Mouse (Mus musculus): ENCODE measurements around the gene Ube2k. TPM values are rescaled to one million over a fixed set of nuclear protein-coding genes. Genes with fewer than 3 reads are reported as not detected.
"Not testable (repeated sequence)": the region's sequence is repeated elsewhere in the genome, so short reads cannot be mapped to it uniquely, and the experiment has no call there.

Gene Ube2k
- polyA plus RNA-seq, 1 experiment from 2014 or later, result 197 TPM

DNA sequence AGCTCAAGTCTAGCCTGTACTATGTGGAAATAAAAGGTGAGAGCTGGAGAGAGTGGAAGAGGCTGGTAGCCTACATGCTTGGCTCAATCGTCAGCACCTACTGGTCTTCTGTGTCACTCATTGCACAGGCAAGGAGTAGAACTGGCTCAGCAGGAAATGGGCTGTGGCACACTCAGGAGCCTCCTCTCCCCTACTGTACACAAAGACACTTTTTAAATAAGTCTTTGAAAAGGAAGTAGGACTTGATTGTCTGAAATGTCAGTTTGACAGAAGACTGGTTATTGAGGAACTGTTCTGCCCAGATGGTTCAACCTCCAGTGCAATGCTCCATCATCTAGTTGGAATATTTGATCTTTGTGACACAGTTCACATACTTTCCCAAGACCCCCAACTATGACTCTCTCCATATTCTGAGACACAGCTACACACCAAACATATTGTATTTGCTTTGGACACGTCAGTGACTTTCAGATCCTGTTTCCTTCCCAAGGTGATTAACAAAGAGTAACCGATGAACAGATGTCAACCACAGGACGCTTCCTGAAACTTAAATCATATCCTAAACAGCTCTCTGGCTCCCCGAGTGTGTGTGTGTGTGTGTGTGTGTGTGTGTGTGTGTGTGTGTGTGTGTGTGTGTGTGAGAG, 22.3 kb upstream of the Ube2k start:
- no peaks in the 10 kb centered on the region for H3K36me3 ChIP-seq
- WGBS, result 78% methylated on average over 5 of the region's 5 CpGs
- no peak overlapping the region for H3K9ac ChIP-seq (replicated peaks)
- no peaks in the 10 kb centered on the region for H3K27me3 ChIP-seq
- ATAC-seq, result no peak
- no peaks in the 10 kb centered on the region for H3K4me1 ChIP-seq (replicated peaks)
- H3K4me2 ChIP-seq (replicated peaks), result no peak overlapping the region
- H3K4me3 ChIP-seq (replicated peaks), result no peak overlapping the region
- no peak overlapping the region for H3K27ac ChIP-seq
- H3K9me3 ChIP-seq, result no peaks in the 10 kb centered on the region

DNA sequence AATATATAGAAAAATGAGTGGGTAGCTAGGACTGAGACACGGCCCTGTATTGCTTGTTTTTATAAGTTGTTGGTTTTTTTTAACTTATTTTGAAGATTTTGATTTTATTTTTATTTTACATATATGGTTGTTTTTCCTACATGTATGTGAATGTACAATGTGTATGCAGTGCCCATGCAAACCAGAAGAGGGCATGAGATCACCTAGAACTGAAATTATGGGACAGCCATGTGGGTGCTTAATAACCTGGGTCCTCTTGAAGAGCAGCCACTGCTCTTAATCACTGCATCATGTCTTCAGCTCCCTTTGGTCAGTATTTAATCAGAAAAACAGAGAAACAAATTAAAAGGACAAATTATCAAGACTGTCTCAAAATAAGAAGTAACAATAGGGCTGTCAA, 15.2 kb upstream of the Ube2k start:
- H3K4me1 ChIP-seq (replicated peaks), result peaks cover 7% of the 10 kb centered on the region
- H3K4me3 ChIP-seq (replicated peaks), result no peak overlapping the region
- no peak for ATAC-seq
- no peak overlapping the region for H3K9ac ChIP-seq (replicated peaks)
- no peaks in the 10 kb centered on the region for H3K9me3 ChIP-seq
- H3K36me3 ChIP-seq, result no peaks in the 10 kb centered on the region
- no peaks in the 10 kb centered on the region for H3K27me3 ChIP-seq
- 86% methylated on average over 1 of the region's 1 CpGs for WGBS
- no peak overlapping the region for H3K4me2 ChIP-seq (replicated peaks)
- H3K27ac ChIP-seq, result no peak overlapping the region

DNA sequence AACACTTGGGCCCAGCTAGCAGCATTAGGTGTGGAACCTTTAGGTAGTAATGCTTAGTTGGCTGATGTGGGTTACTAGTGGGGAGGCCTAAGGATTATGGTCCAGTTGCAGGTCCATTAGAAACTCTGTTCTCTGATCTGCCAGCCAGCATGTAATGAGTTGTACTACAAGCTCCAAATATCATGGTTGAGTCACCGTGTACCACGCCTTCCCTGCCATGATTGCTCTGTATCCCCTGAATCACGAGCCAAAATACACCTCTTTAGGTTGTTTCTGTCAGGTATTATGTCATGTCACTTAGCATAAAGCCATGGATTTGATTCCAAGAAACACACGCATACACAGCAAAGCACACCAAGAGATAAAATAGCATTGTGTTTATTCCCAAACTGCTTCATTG, 12.2 kb upstream of the Ube2k start:
- no peak overlapping the region for H3K4me2 ChIP-seq (replicated peaks)
- H3K9me3 ChIP-seq, result no peaks in the 10 kb centered on the region
- no peak overlapping the region for H3K9ac ChIP-seq (replicated peaks)
- H3K36me3 ChIP-seq, result no peaks in the 10 kb centered on the region
- no peak for ATAC-seq
- no peak overlapping the region for H3K4me3 ChIP-seq (replicated peaks)
- WGBS, result 56% methylated on average over 4 of the region's 4 CpGs
- H3K27me3 ChIP-seq, result no peaks in the 10 kb centered on the region
- H3K4me1 ChIP-seq (replicated peaks), result peaks cover 7% of the 10 kb centered on the region
- no peak overlapping the region for H3K27ac ChIP-seq

DNA sequence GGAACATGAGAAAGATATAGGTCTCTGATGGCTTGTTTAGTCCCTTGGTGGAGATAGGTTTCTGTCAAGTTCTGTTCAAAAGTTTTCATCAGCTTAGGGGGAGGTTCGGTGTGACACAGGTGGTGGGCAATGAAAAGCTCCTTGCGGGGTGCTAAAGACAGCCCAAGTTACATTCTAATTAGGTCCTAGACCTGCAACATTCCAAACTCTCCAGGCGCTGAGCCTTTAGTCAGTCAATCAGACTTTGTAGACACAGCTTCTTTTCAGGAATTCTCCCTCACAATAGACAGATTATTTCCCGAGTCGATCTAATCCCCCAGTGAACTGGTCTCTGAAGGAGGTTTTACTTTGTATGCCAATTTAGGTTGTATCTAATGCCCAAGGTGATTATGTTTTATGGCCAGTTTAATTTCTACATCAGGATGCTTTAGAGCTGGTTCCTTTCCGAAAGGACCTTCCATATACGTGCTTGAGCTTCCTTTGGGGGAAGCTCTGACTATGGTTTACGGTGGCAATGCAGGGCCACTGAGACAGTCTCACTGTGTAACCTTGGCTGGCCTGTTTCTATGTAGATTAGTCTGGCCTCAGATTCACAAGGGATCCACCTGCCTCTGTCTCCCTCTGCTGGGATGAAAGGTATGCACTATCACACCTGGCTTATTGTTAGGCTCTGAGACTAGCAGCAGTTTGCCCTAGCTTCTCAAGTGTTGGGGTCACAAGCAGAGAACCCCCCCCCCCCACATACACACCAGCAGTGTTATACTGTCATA, 11.2 kb upstream of the Ube2k start:
- no peak overlapping the region for H3K4me3 ChIP-seq (replicated peaks)
- no peak overlapping the region for H3K9ac ChIP-seq (replicated peaks)
- no peak overlapping the region for H3K4me2 ChIP-seq (replicated peaks)
- no peak for ATAC-seq
- H3K27me3 ChIP-seq, result no peaks in the 10 kb centered on the region
- no peaks in the 10 kb centered on the region for H3K36me3 ChIP-seq
- WGBS, result 0% methylated on average over 8 of the region's 8 CpGs
- H3K9me3 ChIP-seq, result no peaks in the 10 kb centered on the region
- peaks cover 7% of the 10 kb centered on the region for H3K4me1 ChIP-seq (replicated peaks)
- H3K27ac ChIP-seq, result no peak overlapping the region

DNA sequence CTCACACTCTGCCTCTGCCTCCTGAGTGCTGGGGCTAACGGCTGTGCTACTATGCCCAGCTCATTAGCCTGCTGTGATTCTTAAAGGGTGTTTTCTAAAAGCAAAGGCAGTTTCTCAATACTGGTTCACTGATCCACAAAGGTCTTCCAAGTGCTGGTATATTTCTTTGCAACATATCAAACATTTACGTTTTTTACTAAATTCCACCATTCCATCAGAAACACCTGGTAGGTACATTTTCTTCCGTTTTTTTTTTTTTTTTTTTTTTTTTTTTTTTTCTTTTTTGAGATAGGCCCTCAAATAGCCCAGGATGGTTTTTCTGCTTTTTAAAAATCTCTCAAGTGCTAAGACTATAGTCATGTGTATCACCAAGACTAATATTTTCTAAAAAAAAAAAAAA, 5.8 kb upstream of the Ube2k start:
- no peaks in the 10 kb centered on the region for H3K36me3 ChIP-seq
- H3K9ac ChIP-seq (replicated peaks), result no peak overlapping the region
- no peaks in the 10 kb centered on the region for H3K27me3 ChIP-seq
- WGBS, result 70% methylated on average over 3 of the region's 3 CpGs
- ATAC-seq, result no peak
- no peak overlapping the region for H3K27ac ChIP-seq
- H3K4me3 ChIP-seq (replicated peaks), result no peak overlapping the region
- no peak overlapping the region for H3K4me2 ChIP-seq (replicated peaks)
- peaks cover 3% of the 10 kb centered on the region; the same call in 1 of the 2 replicates for H3K4me1 ChIP-seq (replicated peaks)
- no peaks in the 10 kb centered on the region for H3K9me3 ChIP-seq

DNA sequence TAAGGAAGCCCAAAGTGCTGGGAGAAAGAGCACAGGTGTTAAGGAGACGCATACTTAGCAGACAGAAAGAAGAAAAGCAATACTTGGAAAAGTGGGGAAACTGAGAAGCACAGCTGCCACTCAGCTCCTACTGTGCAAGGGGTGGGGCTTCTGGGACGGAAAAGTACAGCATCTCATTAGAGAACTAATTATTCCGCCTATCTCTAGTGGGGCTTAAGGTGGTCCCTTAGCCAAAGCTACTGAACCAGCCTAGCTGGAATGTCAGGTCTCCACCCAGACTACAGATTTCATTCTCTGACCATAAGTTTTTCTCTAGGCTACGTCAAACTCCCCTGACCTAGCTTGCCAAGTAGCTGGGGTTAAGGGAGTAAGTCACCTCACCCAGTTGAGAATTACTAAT, 2.5 kb upstream of the Ube2k start:
- H3K4me2 ChIP-seq (replicated peaks), result no peak overlapping the region
- no peak overlapping the region for H3K27ac ChIP-seq
- WGBS, result 70% methylated on average over 4 of the region's 4 CpGs
- ATAC-seq, result no peak
- no peaks in the 10 kb centered on the region for H3K9me3 ChIP-seq
- H3K36me3 ChIP-seq, result no peaks in the 10 kb centered on the region
- peaks cover 18% of the 10 kb centered on the region for H3K4me1 ChIP-seq (replicated peaks)
- no peaks in the 10 kb centered on the region for H3K27me3 ChIP-seq
- no peak overlapping the region for H3K4me3 ChIP-seq (replicated peaks)
- no peak overlapping the region for H3K9ac ChIP-seq (replicated peaks)

DNA sequence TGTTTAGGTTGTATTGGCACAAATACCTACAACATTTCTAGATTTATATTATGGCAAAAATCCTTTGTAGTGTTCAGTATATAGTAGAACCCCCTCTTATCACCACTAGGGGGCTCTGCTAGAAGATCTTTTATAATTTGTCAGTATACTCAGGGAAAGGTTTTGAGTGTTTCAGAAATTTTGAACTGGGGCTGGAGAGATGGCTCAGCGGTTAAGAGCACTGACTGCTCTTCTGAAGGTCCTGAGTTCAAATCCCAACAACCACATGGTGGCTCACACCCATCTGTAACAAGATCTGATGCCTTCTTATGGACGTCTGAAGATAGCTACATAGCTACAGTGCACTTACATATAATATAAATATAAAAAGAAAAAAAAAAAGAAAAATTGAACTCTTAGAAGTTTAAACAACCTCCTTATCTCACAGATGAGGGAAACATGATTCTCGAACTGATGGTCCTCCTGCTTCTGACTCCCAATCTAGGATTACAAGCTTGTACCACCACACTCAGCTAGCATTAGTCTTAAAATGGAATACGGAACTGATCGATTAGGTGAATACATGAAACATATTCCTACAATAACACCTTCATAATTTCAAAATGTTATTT, 1.5 kb upstream of the Ube2k start:
- Histone ChIP-seq H3K4me1 (replicated peaks) (peaks cover 20% of the 10 kb centered on the region), H3K27me3 (no peaks in the 10 kb centered on the region), H3K36me3 (no peaks in the 10 kb centered on the region), H3K4me3 (replicated peaks) (no peak overlapping the region), H3K27ac (no peak overlapping the region), H3K9ac (replicated peaks) (no peak overlapping the region), H3K9me3 (no peaks in the 10 kb centered on the region), H3K4me2 (replicated peaks) (no peak overlapping the region)
- 75% methylated on average over 5 of the region's 5 CpGs for WGBS
- no peak for ATAC-seq

DNA sequence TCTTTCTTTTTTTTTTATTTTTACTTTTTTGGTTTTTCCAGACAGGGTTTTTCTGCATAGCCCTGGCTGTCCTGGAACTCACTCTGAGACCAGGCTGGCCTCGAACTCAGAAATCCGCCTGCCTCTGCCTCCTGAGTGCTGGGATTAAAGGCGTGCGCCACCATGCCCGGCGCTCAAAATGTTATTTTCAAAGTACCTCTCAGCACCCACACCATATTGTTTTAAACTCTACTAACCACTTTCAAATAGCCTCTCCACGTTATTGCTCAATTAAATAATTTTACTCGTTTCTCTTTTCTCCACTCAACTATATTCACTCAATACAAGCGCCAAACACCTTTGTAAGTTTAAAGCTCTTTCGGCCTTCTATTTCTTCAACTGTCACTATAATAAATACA, 966 bp upstream of the Ube2k start:
- not testable (repeated sequence) for H3K27me3 ChIP-seq, H3K36me3 ChIP-seq, H3K9me3 ChIP-seq, ATAC-seq
- 86% methylated on average over 10 of the region's 10 CpGs for WGBS
- Histone ChIP-seq H3K4me3 (replicated peaks) (peak overlapping the region; percentile 93), H3K4me2 (replicated peaks) (peak overlapping the region; percentile 70), H3K4me1 (replicated peaks) (peaks cover 20% of the 10 kb centered on the region), H3K9ac (replicated peaks) (peak overlapping the region; percentile 95), H3K27ac (peak overlapping the region; percentile 99)

DNA sequence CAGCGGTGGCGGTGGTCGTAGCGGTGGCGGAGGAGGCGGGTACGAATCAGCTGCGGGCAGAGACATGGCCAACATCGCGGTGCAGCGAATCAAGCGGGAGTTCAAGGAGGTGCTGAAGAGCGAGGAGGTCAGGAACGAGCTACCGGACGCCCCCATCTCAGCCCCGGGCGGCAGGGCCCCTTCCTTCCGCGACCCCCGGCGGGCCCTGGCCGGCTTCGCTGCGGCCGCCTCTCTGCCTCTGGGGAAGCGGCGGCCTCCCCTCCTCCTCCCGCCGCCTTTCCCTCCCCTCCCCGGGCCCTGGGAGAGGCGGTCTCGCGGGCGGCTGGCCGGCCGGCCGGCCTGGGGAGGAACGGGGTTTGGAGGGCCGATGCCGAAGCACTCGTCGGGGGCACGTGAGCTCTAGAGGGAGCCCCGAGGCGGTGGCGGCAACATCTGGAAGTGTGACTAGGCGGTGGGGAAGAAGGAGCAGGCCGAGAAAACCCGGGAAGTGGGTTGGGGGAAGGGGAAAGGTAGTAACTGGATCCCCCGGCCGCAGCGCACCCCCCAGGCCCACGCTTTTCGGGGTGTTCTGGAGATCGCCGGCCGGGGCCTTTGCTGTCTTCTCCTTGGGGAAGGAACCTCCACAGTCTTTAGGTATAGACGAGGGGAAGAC, 513 bp downstream of the Ube2k start:
- Histone ChIP-seq H3K27ac (peak overlapping the region; percentile 99), H3K9me3 (no peaks in the 10 kb centered on the region), H3K4me1 (replicated peaks) (peaks cover 23% of the 10 kb centered on the region), H3K27me3 (no peaks in the 10 kb centered on the region), H3K36me3 (no peaks in the 10 kb centered on the region), H3K4me2 (replicated peaks) (peak overlapping the region; percentile 70), H3K9ac (replicated peaks) (peak overlapping the region; percentile 95), H3K4me3 (replicated peaks) (peak overlapping the region; percentile 93)
- under 1% methylated on average over 49 of the region's 59 CpGs for WGBS
- peak; percentile 77 for ATAC-seq

DNA sequence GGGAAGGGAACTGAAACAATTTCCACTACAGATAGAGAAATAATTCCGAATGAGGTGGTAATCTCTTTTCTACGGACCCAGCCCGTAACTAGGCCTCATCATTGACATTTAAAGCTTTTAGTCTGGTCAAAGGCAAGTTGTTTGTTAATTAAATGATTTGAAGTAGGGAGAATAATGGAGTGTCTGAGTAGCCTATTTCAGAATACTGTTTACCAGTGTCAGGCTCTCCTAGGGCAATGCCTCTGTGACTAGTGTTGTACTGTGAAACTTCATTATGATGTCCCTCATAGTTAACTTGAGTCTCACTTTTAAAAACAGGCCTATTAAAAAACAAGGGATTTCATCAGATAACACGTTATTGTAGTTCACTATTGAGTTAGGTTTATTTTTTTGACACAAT, 1.1 kb downstream of the Ube2k start:
- Histone ChIP-seq H3K4me1 (replicated peaks) (peaks cover 24% of the 10 kb centered on the region), H3K27me3 (no peaks in the 10 kb centered on the region), H3K27ac (peak overlapping the region; percentile 99), H3K4me3 (replicated peaks) (peak overlapping the region; percentile 93), H3K36me3 (no peaks in the 10 kb centered on the region), H3K9ac (replicated peaks) (peak overlapping the region; percentile 95), H3K9me3 (no peaks in the 10 kb centered on the region), H3K4me2 (replicated peaks) (peak overlapping the region; percentile 70)
- 1% methylated on average over 4 of the region's 4 CpGs for WGBS
- ATAC-seq, result no peak

DNA sequence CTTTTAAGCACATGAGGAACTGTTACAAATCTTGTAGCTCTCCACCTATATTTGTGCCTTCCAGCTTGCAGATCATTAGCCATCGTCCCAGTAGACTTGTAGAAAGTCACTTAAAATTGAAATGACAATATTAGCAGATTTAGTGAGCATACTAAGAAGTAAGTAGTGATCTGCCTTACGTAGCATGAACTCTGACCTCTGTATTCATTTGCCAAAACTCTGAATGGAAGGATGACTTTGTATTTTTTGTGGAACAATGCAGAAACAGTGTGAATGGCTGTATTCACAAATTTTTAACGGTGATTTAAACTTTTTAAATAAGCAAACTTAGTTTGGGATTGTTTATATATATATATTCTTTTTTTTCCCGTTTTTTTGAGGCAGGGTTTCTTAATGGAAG, 1.8 kb downstream of the Ube2k start:
- peak overlapping the region; percentile 53 for H3K4me2 ChIP-seq (replicated peaks)
- H3K27ac ChIP-seq, result no peak overlapping the region
- H3K36me3 ChIP-seq, result no peaks in the 10 kb centered on the region
- H3K9ac ChIP-seq (replicated peaks), result no peak overlapping the region
- WGBS, result 20% methylated on average over 4 of the region's 4 CpGs
- H3K27me3 ChIP-seq, result no peaks in the 10 kb centered on the region
- no peak for ATAC-seq
- peak overlapping the region; percentile 29 for H3K4me3 ChIP-seq (replicated peaks)
- H3K9me3 ChIP-seq, result no peaks in the 10 kb centered on the region
- H3K4me1 ChIP-seq (replicated peaks), result peaks cover 24% of the 10 kb centered on the region

DNA sequence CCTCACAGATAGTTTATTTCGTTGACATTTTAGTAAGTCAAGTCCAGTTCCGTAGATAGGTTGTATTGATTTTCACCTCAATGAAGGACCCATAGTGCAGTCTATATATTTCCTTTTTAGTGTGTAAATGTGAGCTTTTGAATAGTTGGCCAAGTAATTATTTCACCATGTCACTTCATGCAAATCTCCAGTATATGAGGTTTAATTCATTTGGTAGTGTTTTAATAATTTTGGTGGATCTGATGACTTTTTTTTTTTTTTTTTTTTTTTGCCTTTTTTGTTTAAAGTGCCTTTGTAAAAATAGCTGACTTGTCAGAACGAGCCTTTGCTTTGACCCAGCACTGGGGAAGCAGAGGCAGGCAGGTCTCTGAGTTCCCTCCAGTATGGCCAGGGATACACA, 2.8 kb downstream of the Ube2k start:
- no peak for ATAC-seq
- H3K4me2 ChIP-seq (replicated peaks), result no peak overlapping the region
- no peak overlapping the region for H3K9ac ChIP-seq (replicated peaks)
- H3K36me3 ChIP-seq, result no peaks in the 10 kb centered on the region
- no peak overlapping the region for H3K4me3 ChIP-seq (replicated peaks)
- 95% methylated on average over 3 of the region's 3 CpGs for WGBS
- H3K27ac ChIP-seq, result no peak overlapping the region
- H3K4me1 ChIP-seq (replicated peaks), result peaks cover 24% of the 10 kb centered on the region
- no peaks in the 10 kb centered on the region for H3K9me3 ChIP-seq
- no peaks in the 10 kb centered on the region for H3K27me3 ChIP-seq

All from midbrain, embryonic 13.5 days (tissue).